Mouse (Mus musculus) hindbrain, embryonic 10.5 days (tissue): ENCODE measurements at regions not wholly inside any gene's neighbourhood (a gene's known extent, or its start where the extent isn't known, plus 50 kb on each side); places are given as distances from the start of the nearest gene placed in this dataset.

ENCODE experiments used
- DNase-seq: peaks from one replicate; pipeline ENCODE4 v3.0.0-alpha.2; 2017; ENCODE audit warnings: low spot score
- H3K27ac ChIP-seq: fragments of 300-500 bp; sonication (generic); 2 replicates; pipeline ENCODE4 v1.5.1; 2016; ENCODE audit warnings: mild to moderate bottlenecking, moderate library complexity
- H3K27me3 ChIP-seq: fragments of 300-500 bp; sonication (generic); 2 replicates; pipeline ENCODE4 v1.6.1; 2016; ENCODE audit warnings: mild to moderate bottlenecking; ENCODE audit not compliant: poor library complexity, insufficient read depth, severe bottlenecking
- H3K36me3 ChIP-seq: fragments of 300-500 bp; sonication (generic); 2 replicates; pipeline ENCODE4 v1.6.1; 2016; ENCODE audit warnings: mild to moderate bottlenecking, moderate library complexity
- H3K4me1 ChIP-seq: fragments of 300-500 bp; sonication (generic); replicated peaks from 2 replicates; pipeline ENCODE4 v1.6.1; 2016; ENCODE audit warnings: mild to moderate bottlenecking
- H3K4me3 ChIP-seq: fragments of 300-500 bp; sonication (generic); 2 replicates; pipeline ENCODE4 v1.5.1; 2016; ENCODE audit warnings: mild to moderate bottlenecking, moderate library complexity
- H3K9me3 ChIP-seq: fragments of 300-500 bp; sonication (generic); 2 replicates; pipeline ENCODE4 v1.6.1; 2016; ENCODE audit warnings: mild to moderate bottlenecking, moderate library complexity
- WGBS: fragments of 180-500 bp; shearing (Covaris S2); methylation state at CpG from one replicate; pipeline ENCODE4 v1.1.7; 2016; 5-methylcytosine and 5-hydroxymethylcytosine counted together

GRCm38 (mm10) chr12:7754861-7755260 lies 222.6 kb upstream of the Apob start:
- 80% methylated on average over 5 of the region's 5 CpGs for WGBS
- Histone ChIP-seq H3K27ac (0 out of 2 replicates have a peak overlapping the region, but pooled peaks have one; percentile 64), H3K27me3 (no peaks in the 10 kb centered on the region), H3K36me3 (no peaks in the 10 kb centered on the region), H3K4me3 (no peak overlapping the region), H3K9me3 (no peaks in the 10 kb centered on the region), H3K4me1 (peaks cover 20% of the 10 kb centered on the region)
- no peak for DNase-seq

GRCm38 (mm10) chr12:7764795-7765697 lies 212.4 kb upstream of the Apob start:
- no peak for DNase-seq
- Histone ChIP-seq H3K4me1 (peaks cover under 1% of the 10 kb centered on the region; the same call in 1 of the 2 replicates), H3K36me3 (no peaks in the 10 kb centered on the region), H3K27me3 (no peaks in the 10 kb centered on the region), H3K27ac (no peak overlapping the region), H3K4me3 (no peak overlapping the region), H3K9me3 (no peaks in the 10 kb centered on the region)
- WGBS, result 85% methylated on average over 11 of the region's 11 CpGs

- 61% methylated on average over 3 of the region's 3 CpGs for WGBS
- no peaks in the 10 kb centered on the region for H3K9me3 ChIP-seq
Measured at GRCm38 (mm10) chr12:7774127-7774526, 203.3 kb upstream of the Apob start.

DNA sequence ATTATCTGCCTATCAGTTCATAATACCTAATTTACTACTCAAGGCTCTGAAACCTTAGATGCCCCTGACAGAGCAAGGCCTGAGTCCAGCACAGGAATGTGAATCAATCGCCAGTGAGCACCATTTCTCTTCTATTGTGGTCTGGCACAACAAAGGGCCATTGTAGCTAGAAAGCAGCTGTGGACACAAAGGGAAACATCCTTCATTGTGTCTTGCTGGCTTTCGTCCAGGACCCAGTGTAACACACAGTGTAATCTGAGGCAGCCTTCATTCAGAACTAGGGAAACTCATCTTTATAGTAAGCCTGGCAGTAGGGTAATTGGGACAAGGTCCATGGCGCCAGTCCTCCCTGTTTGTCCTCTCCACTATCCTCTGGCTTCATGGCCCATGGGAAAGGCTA lies 201.1 kb upstream of the Apob start:
- no peaks in the 10 kb centered on the region for H3K27me3 ChIP-seq
- peaks cover 13% of the 10 kb centered on the region for H3K4me1 ChIP-seq
- H3K27ac ChIP-seq, result peak overlapping the region; percentile 65
- no peaks in the 10 kb centered on the region for H3K36me3 ChIP-seq
- no peak overlapping the region for H3K4me3 ChIP-seq
- 43% methylated on average over 3 of the region's 3 CpGs for WGBS
- H3K9me3 ChIP-seq, result no peaks in the 10 kb centered on the region
- DNase-seq, result peak; percentile 10

More at GRCm38 (mm10) chr12:7774127-7774526, 203.3 kb upstream of the Apob start:
- Histone ChIP-seq H3K36me3 (no peaks in the 10 kb centered on the region), H3K4me1 (peaks cover 13% of the 10 kb centered on the region), H3K4me3 (no peak overlapping the region), H3K27ac (no peak overlapping the region), H3K27me3 (no peaks in the 10 kb centered on the region)
- no peak for DNase-seq

- H3K4me3 ChIP-seq, result no peak overlapping the region
- H3K27ac ChIP-seq, result peak overlapping the region; percentile 65
- H3K36me3 ChIP-seq, result no peaks in the 10 kb centered on the region
- DNase-seq, result peak; percentile 48
- H3K4me1 ChIP-seq, result peaks cover 13% of the 10 kb centered on the region
- H3K27me3 ChIP-seq, result no peaks in the 10 kb centered on the region
- 54% methylated on average over 10 of the region's 10 CpGs for WGBS
- H3K9me3 ChIP-seq, result no peaks in the 10 kb centered on the region
Measured at GRCm38 (mm10) chr12:7777220-7778055, 200.0 kb upstream of the Apob start.

DNA sequence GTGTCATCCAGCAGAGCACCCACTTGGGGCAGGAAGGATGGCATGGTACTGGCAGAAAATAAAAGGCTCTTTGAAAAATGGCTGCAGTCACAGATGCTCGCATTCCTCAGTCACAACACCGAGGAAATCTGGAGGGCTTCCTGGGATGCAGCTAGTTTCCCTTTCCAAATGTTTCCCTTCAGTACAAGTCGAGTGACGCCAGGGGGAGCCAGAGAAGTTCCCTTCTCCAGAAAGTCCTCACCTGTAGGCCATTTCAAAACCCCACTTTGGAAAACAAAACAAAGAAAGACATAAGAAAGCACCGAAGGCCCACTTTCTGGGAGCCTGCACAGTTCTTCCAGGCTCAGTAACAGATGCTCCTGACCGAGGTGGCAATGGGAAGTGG lies 199.4 kb upstream of the Apob start:
- Histone ChIP-seq H3K4me3 (no peak overlapping the region), H3K36me3 (no peaks in the 10 kb centered on the region), H3K4me1 (peaks cover 13% of the 10 kb centered on the region), H3K27me3 (no peaks in the 10 kb centered on the region), H3K27ac (no peak overlapping the region), H3K9me3 (no peaks in the 10 kb centered on the region)
- no peak for DNase-seq
- 50% methylated on average over 6 of the region's 6 CpGs for whole genome bisulfite sequencing

- WGBS, result 89% methylated on average over 5 of the region's 5 CpGs
- Histone ChIP-seq H3K27ac (no peak overlapping the region), H3K4me3 (no peak overlapping the region), H3K9me3 (no peaks in the 10 kb centered on the region), H3K36me3 (no peaks in the 10 kb centered on the region), H3K27me3 (no peaks in the 10 kb centered on the region), H3K4me1 (no peaks in the 10 kb centered on the region)
- DNase-seq, result no peak
Measured at GRCm38 (mm10) chr12:7816616-7817015, 160.8 kb upstream of the Apob start.

DNA sequence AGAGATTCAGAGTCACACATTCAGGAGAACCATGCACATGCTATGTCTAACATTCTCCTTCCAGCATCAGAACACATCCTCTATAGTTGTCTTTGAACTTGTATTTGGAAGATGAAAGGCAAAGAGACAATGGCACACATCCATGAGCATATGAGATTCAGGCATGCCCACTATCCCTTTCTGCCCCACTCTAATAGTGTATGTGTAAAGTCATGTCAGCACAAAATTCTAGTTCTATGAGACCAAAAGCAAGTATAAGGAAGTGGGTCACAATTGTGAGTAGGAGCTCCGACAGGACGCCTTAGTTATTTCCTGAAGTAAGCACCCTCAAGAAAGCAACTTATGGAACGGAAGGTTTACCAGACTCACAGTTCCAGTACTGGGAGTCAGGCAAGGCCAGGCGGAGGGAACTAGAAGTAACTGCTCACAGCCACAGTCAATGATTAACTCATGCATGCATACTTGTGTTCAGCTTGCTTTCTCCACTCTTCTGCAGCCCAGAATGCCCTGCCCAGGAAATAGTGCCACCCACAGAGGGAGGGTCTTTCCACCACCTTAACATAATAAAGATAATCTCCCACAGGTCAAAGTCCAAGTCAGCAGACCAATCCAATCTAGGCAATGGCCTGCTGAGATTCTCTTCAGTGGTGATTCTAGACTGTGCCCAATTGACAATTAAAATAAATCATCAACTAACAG lies 157.3 kb upstream of the Apob start:
- no peaks in the 10 kb centered on the region for H3K4me1 ChIP-seq
- no peaks in the 10 kb centered on the region for H3K36me3 ChIP-seq
- H3K9me3 ChIP-seq, result no peaks in the 10 kb centered on the region
- DNase-seq, result no peak
- H3K4me3 ChIP-seq, result no peak overlapping the region
- H3K27me3 ChIP-seq, result no peaks in the 10 kb centered on the region
- no peak overlapping the region for H3K27ac ChIP-seq
- 92% methylated on average over 4 of the region's 4 CpGs for WGBS

DNA sequence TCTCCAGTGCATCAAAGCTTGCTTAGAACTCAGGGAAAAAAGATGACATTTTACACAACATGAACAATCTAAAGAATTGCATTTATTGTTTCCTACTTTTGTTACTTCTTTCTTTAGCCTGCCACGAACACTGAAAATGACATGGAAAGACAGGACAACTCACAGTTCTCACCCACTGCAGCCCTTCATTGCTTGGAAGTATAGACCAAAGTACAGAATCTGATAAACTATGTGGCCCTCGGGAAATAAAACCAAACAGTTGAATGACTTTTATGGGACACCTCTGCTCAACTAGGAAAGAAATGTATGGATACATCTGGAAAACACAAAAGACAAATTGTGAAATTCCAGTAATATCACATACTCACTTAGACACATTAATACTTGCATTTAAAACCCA lies 156.7 kb upstream of the Apob start:
- Histone ChIP-seq H3K9me3 (peaks cover 1% of the 10 kb centered on the region), H3K27me3 (no peaks in the 10 kb centered on the region), H3K36me3 (no peaks in the 10 kb centered on the region), H3K27ac (no peak overlapping the region), H3K4me3 (no peak overlapping the region), H3K4me1 (no peaks in the 10 kb centered on the region)
- no peak for DNase-seq
- 82% methylated on average over 2 of the region's 2 CpGs for WGBS

DNA sequence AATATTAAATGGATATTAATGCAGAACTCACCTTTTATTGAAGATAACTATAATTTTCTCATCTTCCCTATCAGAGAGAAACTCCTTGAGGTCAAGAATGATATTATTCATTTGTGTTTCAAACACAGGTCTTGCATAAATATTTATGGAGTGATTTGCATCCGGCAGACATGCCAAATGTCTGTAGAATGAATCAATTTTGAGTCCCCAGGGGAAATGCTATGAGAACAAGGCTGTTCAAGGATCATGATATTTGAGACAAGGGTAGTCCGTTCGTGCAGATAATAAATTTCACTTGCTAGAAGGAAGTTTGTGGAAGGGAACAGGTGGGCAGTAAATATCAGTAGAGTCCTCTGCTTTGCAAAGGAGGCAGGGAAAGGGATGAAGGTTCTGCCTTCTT lies 141.7 kb upstream of the Apob start:
- Histone ChIP-seq H3K4me3 (no peak overlapping the region), H3K27me3 (no peaks in the 10 kb centered on the region), H3K9me3 (no peaks in the 10 kb centered on the region), H3K27ac (no peak overlapping the region), H3K4me1 (no peaks in the 10 kb centered on the region), H3K36me3 (no peaks in the 10 kb centered on the region)
- WGBS, result 72% methylated on average over 3 of the region's 3 CpGs
- no peak for DNase-seq

DNA sequence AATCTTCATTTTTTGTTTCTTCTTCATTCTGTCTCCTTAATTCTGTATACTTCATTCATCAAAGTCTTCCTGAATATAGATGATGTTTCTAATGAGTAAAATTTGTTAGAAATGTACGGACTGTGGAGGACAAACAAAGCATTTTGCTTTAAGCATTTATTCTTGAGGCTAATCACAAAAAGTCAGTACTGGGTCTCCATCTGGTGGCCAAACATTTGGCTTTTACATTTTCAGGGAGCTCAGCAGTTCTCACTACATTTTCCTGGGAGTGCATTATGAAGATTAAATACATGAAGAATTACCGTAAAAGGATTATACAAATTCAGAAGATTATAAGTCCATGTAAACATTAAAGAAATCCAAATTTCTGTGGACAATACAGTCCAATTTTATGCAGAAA lies 123.6 kb upstream of the Apob start:
- 86% methylated on average over 2 of the region's 2 CpGs for WGBS
- no peak overlapping the region for H3K4me3 ChIP-seq
- no peaks in the 10 kb centered on the region for H3K4me1 ChIP-seq
- H3K27me3 ChIP-seq, result no peaks in the 10 kb centered on the region
- no peak overlapping the region for H3K27ac ChIP-seq
- H3K36me3 ChIP-seq, result no peaks in the 10 kb centered on the region
- DNase-seq, result no peak
- no peaks in the 10 kb centered on the region for H3K9me3 ChIP-seq

DNA sequence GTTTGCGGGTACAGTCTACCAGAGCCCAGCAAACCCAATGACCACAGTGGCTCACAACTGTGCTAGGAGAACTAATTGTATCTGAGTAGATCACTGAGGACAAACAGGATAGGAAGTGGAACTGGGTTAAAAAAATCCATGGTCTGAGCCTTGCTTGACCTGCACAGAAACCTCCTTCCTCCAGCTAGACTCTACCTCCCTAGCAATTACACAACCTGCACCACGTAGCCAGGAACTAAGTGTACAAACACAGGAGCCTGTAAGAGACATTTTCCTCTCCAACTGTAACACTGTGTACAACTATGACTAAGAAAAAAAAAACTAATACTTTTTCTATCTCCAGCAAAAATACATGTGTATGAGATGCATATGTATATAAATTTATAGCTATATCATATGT lies 121.8 kb upstream of the Apob start:
- Histone ChIP-seq H3K27ac (no peak overlapping the region), H3K4me3 (no peak overlapping the region), H3K36me3 (no peaks in the 10 kb centered on the region), H3K9me3 (no peaks in the 10 kb centered on the region), H3K27me3 (no peaks in the 10 kb centered on the region), H3K4me1 (no peaks in the 10 kb centered on the region)
- 90% methylated on average over 2 of the region's 2 CpGs for WGBS
- no peak for DNase-seq
